Mouse (Mus musculus) limb, embryonic 10.5 days (tissue): ENCODE measurements at regions not wholly inside any gene's neighbourhood (a gene's known extent, or its start where the extent isn't known, plus 50 kb on each side); places are given as distances from the start of the nearest gene placed in this dataset.
A peak's percentile ranks its signal among the peaks of the same experiment; 100 is the strongest.

Experiments used
- DNase-seq: peaks from one replicate; pipeline ENCODE4 v3.0.0-alpha.2; 2017; ENCODE audit warnings: low spot score
- H3K27ac ChIP-seq: fragments of 300-500 bp; sonication (generic); 2 replicates; pipeline ENCODE4 v1.5.1; 2016; ENCODE audit warnings: mild to moderate bottlenecking
- H3K27me3 ChIP-seq: fragments of 300-500 bp; sonication (generic); 2 replicates; pipeline ENCODE4 v1.6.1; 2016; ENCODE audit warnings: low read depth, mild to moderate bottlenecking; ENCODE audit not compliant: poor library complexity, severe bottlenecking
- H3K36me3 ChIP-seq: fragments of 300-500 bp; sonication (generic); 2 replicates; pipeline ENCODE4 v1.6.1; 2016; ENCODE audit warnings: mild to moderate bottlenecking, moderate library complexity
- H3K4me1 ChIP-seq: fragments of 300-500 bp; sonication (generic); 2 replicates; pipeline ENCODE4 v1.6.1; 2016
- H3K4me3 ChIP-seq: fragments of 300-500 bp; sonication (generic); 2 replicates; pipeline ENCODE4 v1.5.1; 2016; ENCODE audit warnings: mild to moderate bottlenecking, moderate library complexity
- H3K9me3 ChIP-seq: fragments of 300-500 bp; sonication (generic); replicated peaks from 2 replicates; pipeline ENCODE4 v1.6.1; 2016; ENCODE audit warnings: mild to moderate bottlenecking
- WGBS: fragments of 180-500 bp; shearing (Covaris S2); methylation state at CpG from one replicate; pipeline ENCODE4 v1.1.7; 2016; 5-methylcytosine and 5-hydroxymethylcytosine counted together

DNA sequence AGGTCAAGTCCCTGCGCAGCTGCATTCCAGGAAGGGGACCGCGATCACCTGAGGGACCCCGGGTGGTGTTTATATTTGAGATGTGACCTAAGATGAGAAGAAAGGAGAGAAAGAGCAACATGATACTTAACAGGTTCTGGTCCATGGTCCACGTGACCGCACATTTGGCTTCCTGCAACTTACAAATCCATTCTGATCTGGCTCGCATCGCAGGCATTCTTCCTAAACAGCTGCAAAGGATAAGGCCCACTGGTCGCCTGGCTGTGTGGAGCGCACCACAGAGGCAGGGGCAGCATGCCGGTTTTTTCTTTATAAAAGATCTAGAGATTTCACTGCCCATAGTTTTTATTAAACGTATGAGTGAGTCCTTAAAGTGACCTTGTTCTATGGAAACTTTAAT is 261.6 kb downstream of the Mtx2 start:
- peaks cover 54% of the 10 kb centered on the region for H3K4me1 ChIP-seq
- 63% methylated on average over 12 of the region's 12 CpGs for WGBS
- H3K36me3 ChIP-seq, result no peaks in the 10 kb centered on the region
- no peak overlapping the region for H3K27ac ChIP-seq
- H3K9me3 ChIP-seq, result no peaks in the 10 kb centered on the region
- no peak for DNase-seq
- H3K4me3 ChIP-seq, result no peak overlapping the region
- no peaks in the 10 kb centered on the region for H3K27me3 ChIP-seq

DNA sequence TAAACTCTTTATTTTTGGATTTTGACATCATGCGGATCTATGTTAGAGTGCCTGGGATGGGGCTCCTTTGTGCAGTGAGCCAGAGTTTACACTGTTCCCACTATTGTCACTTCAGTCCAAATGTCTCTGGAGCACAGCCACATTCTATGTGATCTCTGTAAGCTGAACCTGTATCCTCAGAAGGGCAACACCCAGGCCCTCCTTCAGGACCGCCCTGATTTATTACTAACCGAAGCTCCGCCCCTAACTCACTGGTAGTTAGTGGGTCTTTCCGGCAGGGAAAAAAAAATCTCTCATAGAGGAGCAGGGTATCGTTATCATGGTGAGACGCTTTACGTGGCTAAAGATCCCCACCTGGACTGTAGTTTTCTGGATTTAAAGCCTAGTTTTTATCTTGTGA is 263.6 kb downstream of the Mtx2 start:
- Histone ChIP-seq H3K27ac (0 out of 2 replicates have a peak overlapping the region, but pooled peaks have one; percentile 1), H3K4me3 (peak overlapping the region; percentile 13; the same call in 1 of the 2 replicates), H3K27me3 (no peaks in the 10 kb centered on the region), H3K4me1 (peaks cover 54% of the 10 kb centered on the region), H3K36me3 (no peaks in the 10 kb centered on the region), H3K9me3 (no peaks in the 10 kb centered on the region)
- DNase-seq, result no peak
- WGBS, result 15% methylated on average over 8 of the region's 8 CpGs

DNA sequence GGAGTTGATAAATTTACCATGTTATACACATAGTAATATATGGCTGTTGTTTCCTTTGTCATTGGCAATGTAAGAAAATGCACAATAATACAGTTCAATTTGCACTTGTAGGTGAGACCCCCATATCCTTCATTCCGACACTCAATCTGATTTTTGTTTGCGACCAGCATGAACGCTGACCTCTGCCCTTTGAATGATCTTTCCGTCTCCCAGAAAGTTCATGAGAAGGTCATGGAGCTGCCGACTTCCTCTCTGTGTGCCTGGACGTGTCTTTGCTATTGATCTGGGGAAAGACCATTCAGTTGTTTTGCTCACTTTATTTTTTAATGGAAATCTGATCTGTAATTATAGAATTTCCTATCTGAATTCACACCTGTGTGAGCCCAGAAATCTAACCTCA is 264.0 kb downstream of the Mtx2 start:
- H3K36me3 ChIP-seq, result no peaks in the 10 kb centered on the region
- H3K27ac ChIP-seq, result 0 out of 2 replicates have a peak overlapping the region, but pooled peaks have one; percentile 1
- peak overlapping the region; percentile 13; the same call in 1 of the 2 replicates for H3K4me3 ChIP-seq
- peaks cover 54% of the 10 kb centered on the region for H3K4me1 ChIP-seq
- H3K27me3 ChIP-seq, result no peaks in the 10 kb centered on the region
- H3K9me3 ChIP-seq, result no peaks in the 10 kb centered on the region
- DNase-seq, result no peak
- 3% methylated on average over 6 of the region's 6 CpGs for WGBS

DNA sequence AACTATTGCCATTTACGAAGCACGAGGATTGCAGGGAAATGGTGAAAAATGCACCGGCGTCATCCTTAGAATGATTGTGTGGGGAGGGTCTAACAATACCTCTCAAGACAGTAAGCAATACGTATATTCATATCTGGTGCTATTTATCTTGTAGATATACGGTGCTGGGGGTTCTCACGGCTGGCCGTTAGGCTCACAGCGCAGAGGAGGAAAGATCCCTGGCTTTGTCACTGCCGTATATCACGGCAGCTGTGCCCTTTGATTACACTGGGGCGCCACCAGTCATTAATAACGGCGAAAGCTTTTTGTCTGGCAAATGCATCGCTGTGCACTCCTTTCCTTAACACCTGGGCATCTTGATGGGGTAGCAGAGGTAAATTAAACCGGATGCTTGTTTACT is 264.8 kb downstream of the Mtx2 start:
- H3K27me3 ChIP-seq, result no peaks in the 10 kb centered on the region
- WGBS, result 16% methylated on average over 16 of the region's 16 CpGs
- H3K4me1 ChIP-seq, result peaks cover 54% of the 10 kb centered on the region
- 0 out of 2 replicates have a peak overlapping the region, but pooled peaks have one; percentile 6 for H3K27ac ChIP-seq
- no peaks in the 10 kb centered on the region for H3K9me3 ChIP-seq
- no peak for DNase-seq
- no peak overlapping the region for H3K4me3 ChIP-seq
- H3K36me3 ChIP-seq, result no peaks in the 10 kb centered on the region

DNA sequence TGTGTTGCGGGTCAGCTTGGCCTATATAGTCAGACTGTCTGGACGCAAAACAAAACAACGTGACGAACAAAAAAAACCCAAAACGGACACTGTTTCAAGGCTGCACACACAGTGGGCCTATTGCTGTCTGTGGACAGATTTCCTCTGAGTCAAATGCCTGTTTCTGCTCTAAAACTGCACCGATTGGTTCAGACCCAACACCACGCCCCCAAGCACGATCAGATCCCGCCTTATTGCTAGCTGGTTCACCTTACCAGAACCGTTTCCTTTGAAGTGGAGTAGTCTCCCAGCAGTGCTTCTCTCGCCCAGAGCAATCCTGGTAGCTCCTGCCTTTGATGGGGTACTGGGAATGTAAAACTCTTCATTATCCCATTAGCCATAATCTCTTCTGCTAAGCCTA is 275.9 kb downstream of the Mtx2 start:
- no peak overlapping the region for H3K27ac ChIP-seq
- peaks cover 46% of the 10 kb centered on the region for H3K4me1 ChIP-seq
- 25% methylated on average over 11 of the region's 11 CpGs for WGBS
- peak; percentile 58 for DNase-seq
- peaks cover 6% of the 10 kb centered on the region; the same call in 1 of the 2 replicates for H3K27me3 ChIP-seq
- H3K36me3 ChIP-seq, result no peaks in the 10 kb centered on the region
- no peak overlapping the region for H3K4me3 ChIP-seq
- H3K9me3 ChIP-seq, result no peaks in the 10 kb centered on the region

DNA sequence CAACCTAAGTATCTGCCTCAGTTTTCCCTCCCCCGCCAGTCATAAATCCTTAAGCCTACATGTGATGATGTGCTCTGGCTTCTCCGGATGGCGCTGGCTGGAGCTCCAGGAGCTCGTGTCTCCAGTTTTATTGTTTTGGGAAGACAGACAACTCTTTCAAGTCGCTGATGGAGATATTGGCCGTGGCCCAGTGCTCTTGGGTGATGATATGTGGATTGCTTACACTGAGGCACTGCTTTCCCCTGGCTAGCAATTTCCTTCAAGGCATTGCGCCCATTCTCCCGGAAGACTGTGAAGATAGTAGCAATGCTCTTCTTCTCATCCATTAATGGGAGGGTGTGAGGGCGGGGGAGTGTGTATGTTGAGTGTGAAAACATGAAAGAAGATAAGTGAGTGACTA is 287.1 kb downstream of the Mtx2 start:
- 70% methylated on average over 9 of the region's 9 CpGs for WGBS
- H3K36me3 ChIP-seq, result no peaks in the 10 kb centered on the region
- no peak overlapping the region for H3K4me3 ChIP-seq
- H3K9me3 ChIP-seq, result no peaks in the 10 kb centered on the region
- no peaks in the 10 kb centered on the region for H3K27me3 ChIP-seq
- peaks cover 14% of the 10 kb centered on the region for H3K4me1 ChIP-seq
- no peak overlapping the region for H3K27ac ChIP-seq
- no peak for DNase-seq

DNA sequence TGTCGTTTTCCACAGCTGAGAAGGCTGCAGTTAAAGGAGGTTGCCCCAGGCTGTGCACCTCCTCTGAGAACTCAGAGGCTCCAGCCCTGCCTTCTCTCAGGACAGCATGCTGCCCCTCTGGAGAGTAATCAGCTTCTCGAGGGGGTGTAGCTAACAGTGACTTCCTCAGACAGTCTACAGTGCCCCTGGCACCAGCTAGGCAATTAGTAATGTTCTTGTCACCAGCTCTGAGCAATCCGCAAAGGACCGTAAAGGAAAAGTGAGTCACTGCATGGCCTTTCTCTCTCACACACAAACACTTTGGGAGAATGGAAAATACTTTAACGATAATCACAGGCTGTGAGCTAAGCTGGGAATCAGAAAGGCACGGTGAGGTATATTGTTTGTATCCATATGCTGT is 288.8 kb downstream of the Mtx2 start:
- peaks cover 14% of the 10 kb centered on the region for H3K4me1 ChIP-seq
- H3K9me3 ChIP-seq, result no peaks in the 10 kb centered on the region
- no peak overlapping the region for H3K4me3 ChIP-seq
- H3K27me3 ChIP-seq, result no peaks in the 10 kb centered on the region
- H3K36me3 ChIP-seq, result no peaks in the 10 kb centered on the region
- no peak for DNase-seq
- 25% methylated on average over 6 of the region's 6 CpGs for WGBS
- H3K27ac ChIP-seq, result no peak overlapping the region

DNA sequence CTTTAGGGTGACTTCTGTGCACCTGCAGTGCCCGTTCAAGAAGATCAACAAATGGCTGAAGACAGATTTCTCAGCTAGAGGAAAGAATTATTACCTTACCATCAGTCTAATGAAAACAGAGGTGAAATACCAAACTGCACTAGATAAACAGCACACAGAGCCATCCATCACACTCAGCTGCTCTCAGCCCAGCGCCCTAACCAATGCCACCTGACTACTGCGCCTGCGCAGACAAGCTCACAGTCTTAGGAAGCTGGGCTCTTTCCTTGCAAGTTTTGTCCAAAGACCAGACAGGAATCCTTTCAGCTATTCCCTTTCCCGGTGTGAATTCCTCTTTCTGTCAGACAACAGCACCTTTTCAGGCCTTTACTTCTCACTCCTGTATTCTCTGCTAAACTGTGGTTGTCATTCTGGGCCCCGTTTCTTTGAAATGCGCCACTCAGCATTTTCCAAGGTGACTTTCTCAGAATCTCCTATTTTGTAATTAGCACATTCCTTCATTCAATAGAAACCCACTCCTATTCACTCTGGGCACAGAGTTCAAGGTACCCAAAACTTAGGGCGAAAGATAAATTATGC is 292.8 kb downstream of the Mtx2 start:
- peak; percentile 46 for DNase-seq
- no peak overlapping the region for H3K4me3 ChIP-seq
- no peaks in the 10 kb centered on the region for H3K9me3 ChIP-seq
- no peak overlapping the region for H3K27ac ChIP-seq
- peaks cover 13% of the 10 kb centered on the region for H3K4me1 ChIP-seq
- WGBS, result 66% methylated on average over 8 of the region's 8 CpGs
- no peaks in the 10 kb centered on the region for H3K36me3 ChIP-seq
- H3K27me3 ChIP-seq, result no peaks in the 10 kb centered on the region

DNA sequence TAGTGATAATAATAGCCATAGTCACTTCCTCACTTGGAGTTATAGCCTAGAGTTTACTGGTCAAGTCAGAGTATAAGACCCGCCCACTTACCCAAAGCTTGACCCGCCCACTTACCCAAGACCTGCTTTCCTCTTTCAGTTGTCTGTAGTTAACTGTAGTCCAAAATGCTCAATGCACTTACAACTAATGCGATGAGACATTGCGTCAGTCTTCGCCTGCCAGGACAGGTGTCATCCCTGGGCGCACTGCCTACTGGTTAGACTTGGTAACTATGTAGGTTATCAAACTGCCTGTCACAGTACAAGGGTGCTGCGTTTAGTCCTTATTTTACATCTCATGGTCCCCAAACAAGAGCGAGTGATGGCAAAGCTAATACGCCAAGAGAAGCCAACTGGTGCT is 294.0 kb downstream of the Mtx2 start:
- H3K27ac ChIP-seq, result no peak overlapping the region
- no peaks in the 10 kb centered on the region for H3K9me3 ChIP-seq
- H3K36me3 ChIP-seq, result no peaks in the 10 kb centered on the region
- H3K27me3 ChIP-seq, result no peaks in the 10 kb centered on the region
- peaks cover 1% of the 10 kb centered on the region; the same call in 1 of the 2 replicates for H3K4me1 ChIP-seq
- WGBS, result 97% methylated on average over 9 of the region's 9 CpGs
- DNase-seq, result no peak
- H3K4me3 ChIP-seq, result no peak overlapping the region

DNA sequence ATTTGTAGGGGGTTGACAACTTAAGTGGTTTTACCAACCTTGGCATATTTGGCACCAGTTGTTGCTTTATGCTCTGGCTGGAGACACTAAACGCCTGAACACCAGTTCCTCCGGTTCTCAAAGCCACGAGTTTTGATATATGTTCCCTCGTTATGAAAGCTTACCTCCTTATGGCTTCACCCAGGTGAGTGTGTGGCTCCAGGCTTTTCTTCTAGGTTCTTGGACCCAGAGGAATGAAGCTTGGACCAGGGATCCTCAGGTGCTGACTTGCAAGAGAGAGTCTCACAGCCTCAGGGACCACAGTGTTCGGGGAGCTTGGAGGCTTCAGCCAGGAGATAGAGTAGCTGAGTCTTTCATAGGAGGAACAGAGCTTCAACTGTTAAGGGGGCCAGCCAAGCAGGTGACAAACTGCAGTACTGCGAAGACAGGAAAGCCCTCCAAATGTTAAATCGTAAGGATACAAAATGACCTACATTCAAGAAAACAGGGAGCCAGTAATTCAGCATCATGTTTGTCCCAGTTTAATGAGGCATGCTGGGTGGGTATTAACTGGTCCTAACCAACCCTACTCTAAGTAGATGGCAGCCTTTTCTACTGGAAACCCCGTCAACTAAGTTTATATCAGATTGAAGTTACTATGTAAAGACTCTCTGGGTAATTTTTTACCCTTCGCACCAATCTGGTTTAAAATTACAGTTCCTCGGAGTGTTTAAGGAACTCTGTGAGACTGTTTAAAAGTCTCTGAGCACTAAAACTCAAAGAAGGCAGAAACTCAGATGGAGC is 307.9 kb downstream of the Mtx2 start:
- Histone ChIP-seq H3K4me3 (no peak overlapping the region), H3K27me3 (peaks cover 32% of the 10 kb centered on the region; the same call in 1 of the 2 replicates), H3K4me1 (peaks cover 46% of the 10 kb centered on the region), H3K27ac (no peak overlapping the region), H3K36me3 (no peaks in the 10 kb centered on the region), H3K9me3 (no peaks in the 10 kb centered on the region)
- WGBS, result 73% methylated on average over 10 of the region's 10 CpGs
- DNase-seq, result no peak

DNA sequence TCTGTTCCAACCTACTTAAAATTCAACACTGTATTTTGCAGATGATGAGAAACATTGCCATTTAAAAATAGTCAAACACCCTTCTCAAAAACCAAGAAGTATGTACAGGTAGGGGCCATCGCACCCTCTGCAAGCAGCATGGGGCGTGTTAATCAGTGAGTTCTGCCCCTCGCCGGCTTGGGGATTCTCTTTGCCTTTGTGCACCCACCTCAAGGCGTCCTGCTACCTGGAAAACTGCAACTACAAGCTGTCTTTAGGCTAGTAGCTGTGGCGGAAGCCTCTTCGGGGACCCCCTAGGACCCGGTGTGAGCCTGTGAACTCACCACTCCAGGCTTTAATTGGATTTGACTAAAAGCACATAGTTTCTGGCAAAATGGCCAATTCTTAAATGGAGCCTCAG is 311.0 kb downstream of the Mtx2 start:
- Histone ChIP-seq H3K4me1 (peaks cover 78% of the 10 kb centered on the region), H3K4me3 (peak overlapping the region; percentile 60), H3K27ac (peak overlapping the region; percentile 59; the same call in 1 of the 2 replicates), H3K36me3 (no peaks in the 10 kb centered on the region), H3K9me3 (no peaks in the 10 kb centered on the region), H3K27me3 (peaks cover 52% of the 10 kb centered on the region)
- DNase-seq, result peak; percentile 48
- 10% methylated on average over 8 of the region's 8 CpGs for WGBS

DNA sequence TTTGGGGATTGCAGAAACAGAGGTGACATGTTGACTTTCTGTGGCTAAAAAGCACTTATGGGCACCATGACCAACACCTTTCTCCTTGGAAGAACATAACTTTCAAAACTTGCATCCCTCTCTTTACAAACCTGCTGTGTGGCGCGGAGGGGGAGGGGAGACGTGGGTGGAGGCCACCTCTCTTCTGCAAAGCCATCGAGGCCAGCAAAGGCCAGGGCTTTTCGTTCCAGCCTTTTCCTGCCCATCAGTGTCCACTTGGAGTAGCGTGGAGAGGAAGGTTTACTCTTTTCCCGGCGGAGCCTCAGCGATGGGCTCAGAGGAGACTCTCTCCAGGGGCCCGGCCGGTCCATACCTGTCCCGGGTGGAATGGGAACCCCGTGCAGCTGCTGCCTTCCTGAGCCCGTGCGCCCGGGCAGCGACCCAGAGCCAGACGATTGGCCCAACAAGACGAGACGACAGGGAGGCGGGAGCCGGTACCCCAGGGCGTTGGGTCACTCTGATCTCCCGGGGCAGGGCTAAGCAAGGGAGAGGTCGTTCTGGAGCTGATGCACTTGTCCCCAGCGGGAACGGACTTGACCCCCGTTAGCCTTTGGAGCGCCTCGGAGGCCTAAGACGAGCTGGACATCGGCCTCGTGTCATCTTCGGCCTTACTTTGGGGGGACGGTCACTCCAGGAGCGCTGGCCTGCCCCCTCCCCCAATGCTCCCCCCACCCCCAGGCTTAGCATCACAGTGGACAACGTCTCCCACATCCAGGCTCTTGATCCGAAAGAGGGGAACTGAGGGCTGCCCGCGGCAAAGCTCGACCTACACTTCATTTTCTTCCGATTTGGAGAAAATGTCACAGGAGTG is 311.8 kb downstream of the Mtx2 start:
- Histone ChIP-seq H3K36me3 (no peaks in the 10 kb centered on the region), H3K4me1 (peaks cover 83% of the 10 kb centered on the region), H3K27me3 (peaks cover 58% of the 10 kb centered on the region), H3K27ac (peak overlapping the region; percentile 78), H3K9me3 (no peaks in the 10 kb centered on the region), H3K4me3 (peak overlapping the region; percentile 60)
- 2% methylated on average over 42 of the region's 42 CpGs for WGBS
- DNase-seq, result peak; percentile 66
